12 mouse cellular contexts compared by ENCODE assay signal in the genomic region with DNA sequence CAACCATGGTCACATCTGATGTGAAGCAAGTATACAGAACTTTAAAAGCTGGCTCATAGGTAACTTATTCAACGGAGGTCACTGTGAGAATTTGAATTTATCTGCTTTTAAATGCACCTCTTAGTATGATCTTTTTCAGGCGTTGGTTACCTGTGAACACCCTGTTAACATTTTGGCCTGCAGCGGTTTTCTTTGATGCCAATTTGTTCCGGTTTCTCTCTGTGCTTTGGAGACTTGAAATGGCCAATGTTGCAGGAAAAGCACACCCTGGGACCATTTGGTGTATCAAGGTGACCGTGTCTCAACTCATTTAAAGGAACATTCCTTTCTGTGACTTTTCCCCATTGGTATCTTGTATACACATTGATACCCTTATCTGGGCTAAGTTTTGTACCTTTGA.
"Had no signal": no experiment of that assay in that cellular context is flagged by ENCODE, and none has a peak within 500 bp of the region (broad histone marks: within the 10 kb centered on the region; RNA-seq: fewer than 3 reads in every experiment).

No protein-coding gene starts in this region.

- H3K4me1 ChIP-seq: liver, embryonic 13.5 days had no signal

- DNase-seq: layer of hippocampus, postnatal 36 days; liver, embryonic 13.5 days; lung, adult 2 months; lung, postnatal 14 days; lung, postnatal 4 days; midbrain, embryonic 14.5 days; thymus, adult 2 months; thymus, postnatal 14 days; thymus, postnatal 4 days had no signal

- H3K4me2 ChIP-seq: liver, embryonic 13.5 days; midbrain, embryonic 11.5 days had no signal

- ATAC-seq: intestine, postnatal 0 days had no signal

- H3K9ac ChIP-seq: liver, embryonic 13.5 days had no signal

- H3K36me3 ChIP-seq: liver, embryonic 13.5 days had no signal

- H3K27me3 ChIP-seq: liver, embryonic 13.5 days had no signal

- H3K27ac ChIP-seq: left cerebral cortex, adult 2 months; liver, embryonic 13.5 days had no signal

- H3K4me3 ChIP-seq: left cerebral cortex, adult 2 months; liver, embryonic 13.5 days had no signal

- H3K9me3 ChIP-seq: liver, embryonic 13.5 days had no signal
